Mouse (Mus musculus): ENCODE measurements around the gene Fnip2. TPM values are rescaled to one million over a fixed set of nuclear protein-coding genes. Genes with fewer than 3 reads are reported as not detected.
A peak's percentile ranks its signal among the peaks of the same experiment; 100 is the strongest.

The Fnip2 gene
- polyA plus RNA-seq, 1 experiment from 2014 or later = 9.4 TPM

DNA sequence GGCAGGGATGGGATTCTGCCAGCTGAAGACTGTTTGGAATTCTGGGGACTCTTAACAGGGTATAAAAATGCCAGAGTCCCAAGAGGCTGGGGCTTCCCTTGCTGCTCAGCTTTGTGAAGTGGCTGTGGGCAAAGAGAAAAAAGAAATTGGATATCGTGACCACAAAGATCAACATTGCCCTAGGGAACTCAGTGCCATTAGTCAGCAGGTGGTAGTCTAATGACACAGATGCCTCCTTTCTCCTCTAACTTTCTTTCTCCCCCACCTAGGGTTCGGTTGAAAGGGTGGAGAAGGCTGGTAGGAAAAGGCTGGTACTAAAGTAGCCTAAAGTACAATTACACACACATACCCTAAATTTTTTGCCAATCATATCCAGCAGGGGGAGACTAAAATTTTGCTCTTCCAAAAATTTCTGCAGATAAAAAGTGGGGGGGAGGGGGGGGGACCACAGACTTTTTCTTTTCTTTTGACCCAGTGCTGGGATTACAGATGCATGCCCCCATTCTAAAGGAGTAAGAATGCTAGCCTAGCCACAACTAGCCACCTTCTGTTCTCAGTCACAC is 66.3 kb downstream of the Fnip2 start:
- Histone ChIP-seq H3K36me3 (ENCODE audit: control insufficient read depth, insufficient read depth, low read length) (no peaks in the 10 kb centered on the region), H3K27me3 (ENCODE audit: control insufficient read depth, insufficient read depth, low read length) (no peaks in the 10 kb centered on the region), H3K4me3 (ENCODE audit: low read depth, low read length) (no peak overlapping the region), H3K4me2 (ENCODE audit: low read depth, low read length, severe bottlenecking) (no peak overlapping the region), H3K9ac (ENCODE audit: low read length) (no peak overlapping the region), H3K27ac (ENCODE audit: low read depth, low read length) (no peak overlapping the region), H3K9me3 (ENCODE audit: control insufficient read depth, low read length) (no peaks in the 10 kb centered on the region), H3K4me1 (replicated peaks; ENCODE audit: control insufficient read depth, insufficient read depth, low read length) (peaks cover 4% of the 10 kb centered on the region; the same call in 1 of the 2 replicates)
- DNase-seq (ENCODE audit: low spot score) (no peak), ATAC-seq (replicated peaks; ENCODE audit: low FRiP score) (no peak; the same call in 1 of the 2 replicates)
- WGBS = 63% methylated on average over 2 of the region's 2 CpGs

DNA sequence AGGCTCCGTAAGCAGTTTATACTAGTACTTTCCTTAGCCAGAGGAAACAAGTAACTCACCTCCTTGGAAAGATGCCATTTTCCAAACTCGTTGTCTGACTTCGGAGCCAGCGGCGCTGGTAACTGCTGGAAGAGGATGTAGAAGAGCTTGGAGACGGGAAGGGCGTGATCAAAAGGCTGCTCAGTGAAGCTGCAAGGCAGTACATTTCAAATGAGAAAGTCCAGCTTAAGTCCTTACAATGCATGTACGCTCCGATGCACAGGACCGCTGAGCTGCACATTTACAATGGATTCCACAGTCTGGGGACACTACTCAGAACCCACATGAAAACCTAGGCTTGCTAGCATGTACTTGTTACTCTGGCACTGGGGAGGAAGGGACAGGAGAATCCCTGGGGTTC is 67.3 kb downstream of the Fnip2 start:
- Histone ChIP-seq H3K4me2 (ENCODE audit: low read depth, low read length, severe bottlenecking) (peak overlapping the region; percentile 15; the same call in 1 of the 2 replicates), H3K4me1 (replicated peaks; ENCODE audit: control insufficient read depth, insufficient read depth, low read length) (peaks cover 4% of the 10 kb centered on the region; the same call in 1 of the 2 replicates), H3K4me3 (ENCODE audit: low read depth, low read length) (no peak overlapping the region), H3K27me3 (ENCODE audit: control insufficient read depth, insufficient read depth, low read length) (no peaks in the 10 kb centered on the region), H3K36me3 (ENCODE audit: control insufficient read depth, insufficient read depth, low read length) (no peaks in the 10 kb centered on the region), H3K9me3 (ENCODE audit: control insufficient read depth, low read length) (no peaks in the 10 kb centered on the region), H3K27ac (ENCODE audit: low read depth, low read length) (peak overlapping the region; percentile 47; the same call in 1 of the 2 replicates), H3K9ac (ENCODE audit: low read length) (no peak overlapping the region; the same call in 1 of the 2 replicates)
- WGBS = 40% methylated on average over 10 of the region's 10 CpGs
- ATAC-seq (replicated peaks; ENCODE audit: low FRiP score) (peak; percentile 86), DNase-seq (ENCODE audit: low spot score) (peak; percentile 67)

DNA sequence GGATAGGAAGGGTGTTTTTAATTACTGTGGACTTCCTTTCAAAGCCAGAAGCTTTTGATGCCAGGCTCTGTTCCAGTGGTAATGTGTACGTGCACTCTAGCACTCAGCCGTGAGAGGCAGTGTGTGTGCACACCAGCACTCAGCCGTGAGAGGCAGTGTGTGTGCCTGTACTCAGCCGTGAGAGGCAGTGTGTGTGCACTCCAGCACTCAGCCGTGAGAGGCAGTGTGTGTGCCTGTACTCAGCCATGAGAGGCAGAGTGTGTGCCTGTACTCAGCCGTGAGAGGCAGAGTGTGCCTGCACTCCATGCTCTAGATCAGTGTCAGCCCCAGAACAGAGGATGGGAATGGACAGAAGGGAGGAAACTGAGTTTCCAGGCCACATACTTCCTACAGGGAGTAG is 70.9 kb downstream of the Fnip2 start:
- Histone ChIP-seq H3K9me3 (ENCODE audit: control insufficient read depth, low read length) (no peaks in the 10 kb centered on the region), H3K4me2 (ENCODE audit: low read depth, low read length, severe bottlenecking) (no peak overlapping the region), H3K9ac (ENCODE audit: low read length) (no peak overlapping the region), H3K4me3 (ENCODE audit: low read depth, low read length) (no peak overlapping the region), H3K4me1 (replicated peaks; ENCODE audit: control insufficient read depth, insufficient read depth, low read length) (peaks cover 4% of the 10 kb centered on the region; the same call in 1 of the 2 replicates), H3K27me3 (ENCODE audit: control insufficient read depth, insufficient read depth, low read length) (no peaks in the 10 kb centered on the region), H3K27ac (ENCODE audit: low read depth, low read length) (no peak overlapping the region), H3K36me3 (ENCODE audit: control insufficient read depth, insufficient read depth, low read length) (peaks cover 4% of the 10 kb centered on the region; the same call in 1 of the 2 replicates)
- ATAC-seq (replicated peaks; ENCODE audit: low FRiP score) = no peak
- 83% methylated on average over 6 of the region's 6 CpGs for WGBS
- DNase-seq (ENCODE audit: low spot score) = peak; percentile 32

DNA sequence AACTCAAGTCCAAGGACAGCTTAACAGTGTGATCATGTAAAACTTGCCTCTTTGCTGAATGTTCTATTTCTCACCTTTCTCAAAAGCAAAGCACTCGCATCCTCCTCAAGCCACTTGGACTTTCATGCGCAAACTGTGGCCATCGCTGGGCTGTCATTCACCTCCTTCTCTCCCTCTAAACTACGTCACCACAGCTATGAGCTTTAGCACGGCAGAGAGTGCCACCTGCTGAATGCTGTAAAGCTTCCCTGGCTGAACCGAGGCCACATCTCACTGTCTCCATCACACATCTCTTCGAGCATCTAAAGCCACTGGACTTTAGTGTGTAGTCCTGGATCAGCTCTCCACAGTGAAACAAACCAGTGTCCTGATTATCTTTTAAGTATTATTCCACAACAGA is 72.4 kb downstream of the Fnip2 start:
- WGBS = 86% methylated on average over 7 of the region's 7 CpGs
- no peak overlapping the region for H3K4me2 ChIP-seq (ENCODE audit: low read depth, low read length, severe bottlenecking)
- no peak overlapping the region for H3K4me3 ChIP-seq (ENCODE audit: low read depth, low read length)
- H3K4me1 ChIP-seq (replicated peaks; ENCODE audit: control insufficient read depth, insufficient read depth, low read length) = peaks cover 1% of the 10 kb centered on the region; the same call in 1 of the 2 replicates
- peaks cover 4% of the 10 kb centered on the region; the same call in 1 of the 2 replicates for H3K36me3 ChIP-seq (ENCODE audit: control insufficient read depth, insufficient read depth, low read length)
- H3K27me3 ChIP-seq (ENCODE audit: control insufficient read depth, insufficient read depth, low read length) = no peaks in the 10 kb centered on the region
- H3K9ac ChIP-seq (ENCODE audit: low read length) = no peak overlapping the region
- H3K9me3 ChIP-seq (ENCODE audit: control insufficient read depth, low read length) = no peaks in the 10 kb centered on the region
- no peak overlapping the region for H3K27ac ChIP-seq (ENCODE audit: low read depth, low read length)
- no peak for ATAC-seq (replicated peaks; ENCODE audit: low FRiP score)
- no peak for DNase-seq (ENCODE audit: low spot score)

DNA sequence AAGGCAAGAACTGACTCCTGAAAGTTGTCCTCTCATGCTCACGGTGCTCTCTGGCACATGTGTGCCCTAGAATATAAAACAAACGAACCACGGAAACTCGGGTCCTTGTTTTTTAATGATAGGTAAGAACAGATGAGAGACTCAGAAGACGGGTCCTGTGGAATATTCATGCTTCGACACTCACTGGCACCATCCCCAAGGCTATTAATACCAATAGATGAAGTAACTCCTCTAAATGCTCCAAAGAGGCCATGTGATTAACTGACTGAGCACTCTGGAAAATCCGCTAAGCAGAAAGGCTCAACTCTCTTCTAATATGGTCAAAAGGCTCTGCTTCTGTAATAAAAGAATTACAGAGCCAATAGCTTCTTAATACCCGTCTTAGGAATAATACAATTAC is 73.6 kb downstream of the Fnip2 start:
- Histone ChIP-seq H3K9me3 (ENCODE audit: control insufficient read depth, low read length) (no peaks in the 10 kb centered on the region), H3K9ac (ENCODE audit: low read length) (no peak overlapping the region), H3K4me1 (replicated peaks; ENCODE audit: control insufficient read depth, insufficient read depth, low read length) (no peaks in the 10 kb centered on the region), H3K36me3 (ENCODE audit: control insufficient read depth, insufficient read depth, low read length) (peaks cover 4% of the 10 kb centered on the region; the same call in 1 of the 2 replicates), H3K27me3 (ENCODE audit: control insufficient read depth, insufficient read depth, low read length) (no peaks in the 10 kb centered on the region), H3K4me3 (ENCODE audit: low read depth, low read length) (no peak overlapping the region), H3K4me2 (ENCODE audit: low read depth, low read length, severe bottlenecking) (no peak overlapping the region), H3K27ac (ENCODE audit: low read depth, low read length) (no peak overlapping the region)
- ATAC-seq (replicated peaks; ENCODE audit: low FRiP score) (no peak), DNase-seq (ENCODE audit: low spot score) (no peak)
- 87% methylated on average over 8 of the region's 8 CpGs for WGBS

DNA sequence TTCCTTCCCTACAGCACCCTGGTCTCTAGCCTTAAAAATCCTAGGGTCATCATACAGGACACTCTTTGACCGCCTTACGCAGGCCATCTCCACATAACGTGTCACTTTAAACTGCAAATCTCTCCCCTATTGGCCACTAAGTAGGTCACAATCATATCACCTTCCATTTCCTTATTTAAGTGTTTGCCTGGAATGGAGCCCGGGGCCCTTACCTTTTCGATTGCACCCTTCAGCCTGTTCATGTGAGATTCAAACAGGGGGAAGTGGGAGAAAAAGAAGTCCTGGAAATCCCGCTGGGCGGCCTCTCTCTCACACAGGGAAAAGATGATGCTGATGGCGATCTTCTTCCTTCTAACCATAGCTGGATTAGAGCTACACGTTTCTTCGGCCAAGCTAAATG is 74.5 kb downstream of the Fnip2 start:
- Histone ChIP-seq H3K36me3 (ENCODE audit: control insufficient read depth, insufficient read depth, low read length) (peaks cover 4% of the 10 kb centered on the region; the same call in 1 of the 2 replicates), H3K9me3 (ENCODE audit: control insufficient read depth, low read length) (no peaks in the 10 kb centered on the region), H3K4me1 (replicated peaks; ENCODE audit: control insufficient read depth, insufficient read depth, low read length) (no peaks in the 10 kb centered on the region), H3K27ac (ENCODE audit: low read depth, low read length) (no peak overlapping the region), H3K9ac (ENCODE audit: low read length) (no peak overlapping the region), H3K4me2 (ENCODE audit: low read depth, low read length, severe bottlenecking) (no peak overlapping the region), H3K4me3 (ENCODE audit: low read depth, low read length) (no peak overlapping the region), H3K27me3 (ENCODE audit: control insufficient read depth, insufficient read depth, low read length) (no peaks in the 10 kb centered on the region)
- ATAC-seq (replicated peaks; ENCODE audit: low FRiP score) = no peak
- DNase-seq (ENCODE audit: low spot score) = no peak
- 95% methylated on average over 10 of the region's 10 CpGs for WGBS

DNA sequence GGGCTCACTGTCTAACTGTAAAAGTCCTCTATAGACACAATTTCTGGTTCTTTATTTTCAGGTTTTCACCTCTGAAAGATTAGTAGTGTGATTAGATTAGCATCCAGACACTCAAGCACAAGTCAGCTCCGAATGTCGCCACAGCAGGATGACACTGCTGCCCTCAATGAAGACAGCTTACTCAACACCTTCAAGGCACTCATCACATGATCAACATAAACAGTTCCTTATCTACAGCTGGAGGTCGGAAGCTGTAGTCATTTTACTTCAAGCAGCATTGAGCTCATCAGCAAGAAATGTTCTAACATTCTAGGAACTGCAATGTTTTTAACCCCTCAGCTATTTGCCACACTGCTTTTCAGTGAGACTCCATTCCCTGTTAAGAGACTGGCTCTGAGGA is 76.0 kb downstream of the Fnip2 start:
- ATAC-seq (replicated peaks; ENCODE audit: low FRiP score) = no peak
- H3K4me3 ChIP-seq (ENCODE audit: low read depth, low read length) = no peak overlapping the region
- no peaks in the 10 kb centered on the region for H3K27me3 ChIP-seq (ENCODE audit: control insufficient read depth, insufficient read depth, low read length)
- H3K36me3 ChIP-seq (ENCODE audit: control insufficient read depth, insufficient read depth, low read length) = peaks cover 4% of the 10 kb centered on the region; the same call in 1 of the 2 replicates
- no peaks in the 10 kb centered on the region for H3K4me1 ChIP-seq (replicated peaks; ENCODE audit: control insufficient read depth, insufficient read depth, low read length)
- no peak overlapping the region for H3K4me2 ChIP-seq (ENCODE audit: low read depth, low read length, severe bottlenecking)
- no peak overlapping the region for H3K9ac ChIP-seq (ENCODE audit: low read length)
- H3K27ac ChIP-seq (ENCODE audit: low read depth, low read length) = no peak overlapping the region
- H3K9me3 ChIP-seq (ENCODE audit: control insufficient read depth, low read length) = no peaks in the 10 kb centered on the region
- 88% methylated on average over 3 of the region's 3 CpGs for WGBS
- no peak for DNase-seq (ENCODE audit: low spot score)

DNA sequence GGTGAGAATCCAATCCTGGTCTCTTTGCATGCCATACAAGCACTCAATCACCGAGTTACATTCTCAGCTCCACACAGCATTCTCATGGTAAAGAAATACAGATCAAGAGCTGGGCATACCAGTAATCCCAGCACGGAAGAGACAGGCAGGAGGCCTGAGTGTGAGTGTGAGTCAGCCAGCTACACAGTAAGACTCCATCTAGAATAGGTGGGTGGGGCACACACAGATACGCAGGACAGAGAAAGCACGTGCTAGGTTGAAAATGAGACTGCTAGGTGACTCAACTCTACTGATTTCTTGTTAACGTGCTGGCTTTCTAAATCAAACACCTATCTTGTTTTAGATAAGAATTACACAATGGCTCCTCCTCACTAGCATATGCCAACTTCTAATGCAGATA is 77.5 kb downstream of the Fnip2 start:
- Histone ChIP-seq H3K4me2 (ENCODE audit: low read depth, low read length, severe bottlenecking) (no peak overlapping the region), H3K27ac (ENCODE audit: low read depth, low read length) (no peak overlapping the region), H3K4me3 (ENCODE audit: low read depth, low read length) (no peak overlapping the region), H3K9ac (ENCODE audit: low read length) (no peak overlapping the region), H3K9me3 (ENCODE audit: control insufficient read depth, low read length) (no peaks in the 10 kb centered on the region), H3K27me3 (ENCODE audit: control insufficient read depth, insufficient read depth, low read length) (no peaks in the 10 kb centered on the region), H3K36me3 (ENCODE audit: control insufficient read depth, insufficient read depth, low read length) (peaks cover 4% of the 10 kb centered on the region; the same call in 1 of the 2 replicates), H3K4me1 (replicated peaks; ENCODE audit: control insufficient read depth, insufficient read depth, low read length) (no peaks in the 10 kb centered on the region)
- WGBS = 94% methylated on average over 5 of the region's 5 CpGs
- ATAC-seq (replicated peaks; ENCODE audit: low FRiP score) (no peak), DNase-seq (ENCODE audit: low spot score) (no peak)

DNA sequence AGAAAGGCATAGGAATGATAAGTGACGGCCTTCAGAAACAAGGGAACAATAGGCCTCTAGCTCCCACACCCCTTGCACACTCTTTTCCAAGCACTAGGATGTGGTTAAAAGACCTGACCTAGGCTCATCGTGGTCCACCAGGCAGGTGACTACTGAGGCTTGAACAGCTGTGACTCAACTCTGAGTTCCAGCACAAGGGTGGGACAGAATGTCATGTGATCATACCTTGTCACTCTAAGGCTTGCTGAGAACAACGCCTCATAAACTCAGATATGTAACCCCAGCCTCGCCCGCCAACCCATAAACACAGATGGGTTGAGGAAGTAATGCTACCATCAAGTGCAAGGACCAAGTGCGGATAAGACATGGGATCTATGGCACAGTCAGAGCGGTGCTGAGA is 79.6 kb downstream of the Fnip2 start:
- H3K9ac ChIP-seq (ENCODE audit: low read length) = no peak overlapping the region
- H3K27ac ChIP-seq (ENCODE audit: low read depth, low read length) = no peak overlapping the region
- DNase-seq (ENCODE audit: low spot score) (no peak), ATAC-seq (replicated peaks; ENCODE audit: low FRiP score) (no peak)
- H3K27me3 ChIP-seq (ENCODE audit: control insufficient read depth, insufficient read depth, low read length) = no peaks in the 10 kb centered on the region
- WGBS = 94% methylated on average over 7 of the region's 7 CpGs
- H3K9me3 ChIP-seq (ENCODE audit: control insufficient read depth, low read length) = no peaks in the 10 kb centered on the region; the same call in 1 of the 2 replicates
- H3K4me1 ChIP-seq (replicated peaks; ENCODE audit: control insufficient read depth, insufficient read depth, low read length) = no peaks in the 10 kb centered on the region
- peaks cover 3% of the 10 kb centered on the region; the same call in 1 of the 2 replicates for H3K36me3 ChIP-seq (ENCODE audit: control insufficient read depth, insufficient read depth, low read length)
- no peak overlapping the region for H3K4me2 ChIP-seq (ENCODE audit: low read depth, low read length, severe bottlenecking)
- H3K4me3 ChIP-seq (ENCODE audit: low read depth, low read length) = no peak overlapping the region

All from forebrain, embryonic 11.5 days (tissue).